Mouse (Mus musculus) hematopoietic stem cell, adult 5-6 weeks (primary cell): Measurements from ENCODE around the gene Slc39a12. TPM values are rescaled to one million over a fixed set of nuclear protein-coding genes. Genes with fewer than 3 reads are reported as not detected.

Source experiments
- ATAC-seq, 2 experiments: fragments of 125-278 bp in 1 of 2; replicated peaks in 1 of 2; 2 replicates each; pipeline ENCODE4 v1.8.0; 2016 to 2017; ENCODE audit warnings: inconsistent platforms in 2 of 2, mild to moderate bottlenecking in 2 of 2, moderate number of reproducible peaks in 2 of 2, low read depth in 1 of 2, moderate TSS enrichment in 1 of 2; ENCODE audit not compliant: low FRiP score in 2 of 2, poor library complexity in 2 of 2, severe bottlenecking in 2 of 2, insufficient read depth in 1 of 2, low TSS enrichment in 1 of 2
- total RNA-seq: library from RNA; stranded (forward); fragments of 172-1452, 232-1000 nt; gene quantifications from 2 replicates; pipeline ENCODE4 v1.2.3, GENCODE M21; 2017

The Slc39a12 gene
- total RNA-seq = not detected in 2 replicates

GRCm38 (mm10) chr2:14388162-14388561, at the start of gene Slc39a12:
Gene Slc39a12 (plus strand): TSS chr2:14388316.
- no peak for ATAC-seq

DNA sequence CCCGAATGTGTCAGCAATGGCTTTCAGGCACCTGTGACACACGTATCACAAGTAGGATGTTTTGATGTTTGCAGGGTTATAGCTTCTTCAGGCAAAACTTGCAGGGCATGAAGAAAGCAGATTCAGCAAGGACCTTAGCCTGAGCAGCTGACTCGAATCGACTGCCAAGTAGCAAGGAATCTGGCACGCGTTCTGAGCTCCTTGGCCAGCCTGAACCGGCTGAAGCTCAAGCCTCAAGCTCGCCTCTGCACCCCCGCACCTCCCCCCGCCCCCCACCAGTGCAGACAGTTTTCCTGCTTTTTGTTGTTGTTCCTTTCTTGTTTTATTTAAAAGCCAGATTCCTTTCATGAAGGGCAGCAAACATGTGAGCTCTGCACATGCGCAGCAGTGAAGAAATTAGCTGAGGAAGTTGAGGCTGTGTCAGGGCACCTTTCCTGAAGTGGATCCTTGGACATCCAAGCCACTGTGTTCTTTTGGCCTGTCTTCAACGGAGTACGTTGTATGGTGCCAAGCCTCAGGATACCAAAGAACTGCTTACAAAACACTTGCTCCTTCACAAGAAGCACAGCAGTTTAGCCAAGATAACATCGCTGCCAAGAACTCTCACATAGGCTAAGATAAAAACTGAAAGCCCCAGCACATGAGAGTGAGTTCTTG, 46.3 kb upstream of the Slc39a12 start:
- no peak for ATAC-seq

GRCm38 (mm10) chr2:14342309-14342839, 45.7 kb upstream of the Slc39a12 start:
- 0 out of 4 replicates have a peak, but pooled peaks of 1 of the 2 experiments have one; percentile 17 for ATAC-seq

GRCm38 (mm10) chr2:14388856-14389255, 740 bp downstream of the Slc39a12 start:
- ATAC-seq = no peak

- no peak for ATAC-seq
Measured at GRCm38 (mm10) chr2:14390900-14391299, 2.8 kb downstream of the Slc39a12 start.

GRCm38 (mm10) chr2:14403000-14403399, 14.9 kb downstream of the Slc39a12 start:
- ATAC-seq = no peak

DNA sequence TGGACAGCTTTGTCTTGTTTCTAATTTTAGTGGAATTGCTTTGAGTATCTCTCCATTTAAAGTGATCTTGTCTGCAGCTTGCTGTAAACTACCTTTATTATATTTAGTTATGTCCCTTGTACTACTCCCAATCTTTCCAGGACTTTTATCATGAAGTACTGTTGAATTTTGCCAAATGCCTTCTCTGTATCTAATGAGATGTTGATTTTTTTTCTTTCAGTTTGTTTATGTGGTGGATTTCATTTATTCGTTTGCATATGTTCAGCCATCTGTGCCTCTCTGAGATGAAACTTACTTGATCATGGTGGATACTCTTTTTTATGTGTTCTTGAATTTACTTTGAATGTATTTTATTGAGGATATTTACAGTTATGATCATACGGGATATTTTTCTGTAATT, 40.9 kb downstream of the Slc39a12 start:
- ATAC-seq = no peak

GRCm38 (mm10) chr2:14447322-14447721, 59.2 kb downstream of the Slc39a12 start:
- ATAC-seq = no peak

DNA sequence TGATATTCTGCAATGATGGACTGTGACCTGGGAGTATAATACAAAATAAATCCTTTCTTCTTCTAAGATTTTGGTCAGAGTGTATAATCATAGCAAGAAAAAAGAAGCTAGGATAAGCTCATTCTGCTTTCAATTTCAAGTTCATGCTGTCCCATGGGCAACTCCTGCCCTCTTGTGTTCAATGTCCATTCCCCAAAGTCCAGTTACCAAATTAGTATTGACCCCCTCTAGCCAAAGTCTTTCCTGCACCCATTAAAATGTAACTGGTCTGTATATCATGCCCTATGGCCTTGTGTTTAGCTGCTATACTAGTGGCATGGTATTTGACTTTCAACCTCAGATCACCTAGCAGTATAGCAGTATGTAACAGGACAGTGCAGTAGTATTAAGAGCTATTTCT, 62.8 kb downstream of the Slc39a12 start:
- no peak for ATAC-seq

DNA sequence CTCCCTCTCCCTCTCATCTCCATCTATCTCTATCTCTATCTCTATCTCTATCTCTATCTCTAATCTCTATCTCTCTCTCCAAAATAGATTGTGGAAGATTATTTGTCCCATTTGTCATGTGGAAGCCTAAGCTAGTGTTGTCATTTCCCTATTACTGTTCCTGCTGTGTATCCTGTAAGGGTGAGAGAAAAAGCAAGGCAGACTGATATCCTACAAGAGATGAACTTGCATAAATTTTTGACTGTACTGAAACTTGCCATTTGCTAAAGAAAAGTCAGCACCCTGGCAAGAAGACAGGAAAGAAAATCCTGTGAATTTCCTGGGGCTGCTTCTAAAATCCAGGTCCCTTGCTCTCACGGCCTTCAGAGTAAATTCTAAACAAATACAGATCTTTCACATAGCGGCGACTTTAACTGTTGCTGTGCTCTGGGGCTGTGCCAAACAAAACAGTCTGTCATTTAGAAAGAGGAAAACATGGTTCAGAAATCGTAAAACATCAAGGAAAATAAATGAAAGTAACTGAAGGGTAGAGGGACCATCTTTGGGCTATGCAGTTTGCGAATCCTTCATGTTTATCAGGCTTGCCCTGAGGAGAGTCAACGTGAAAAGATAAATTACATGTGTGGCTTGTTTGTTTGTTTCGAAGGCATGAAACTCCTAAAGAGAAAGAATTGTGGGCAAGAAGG, 67.0 kb downstream of the Slc39a12 start:
- ATAC-seq = no peak

DNA sequence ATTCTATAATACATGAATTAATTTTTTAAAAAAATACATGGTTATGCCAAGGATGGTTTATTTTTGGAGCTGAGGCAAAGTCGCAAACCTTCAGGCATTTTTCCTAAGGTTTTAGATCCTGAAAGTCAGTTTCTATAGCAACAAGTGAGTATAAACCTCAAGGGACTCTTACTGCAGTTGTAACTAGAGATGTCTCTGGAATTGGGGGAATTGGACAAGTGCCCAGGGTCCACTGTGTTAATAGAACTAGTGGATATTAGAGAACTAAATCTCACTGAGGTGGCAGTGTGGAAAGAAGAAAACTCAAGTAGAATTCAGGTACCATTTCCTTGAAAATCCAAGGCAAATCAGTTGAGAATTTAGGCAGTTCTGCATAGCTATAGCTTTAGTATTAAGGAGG, 76.3 kb downstream of the Slc39a12 start:
- ATAC-seq = no peak

GRCm38 (mm10) chr2:14494132-14494531, 106.0 kb downstream of the Slc39a12 start:
- ATAC-seq = no peak

GRCm38 (mm10) chr2:14496150-14496549, 108.0 kb downstream of the Slc39a12 start:
- no peak for ATAC-seq

DNA sequence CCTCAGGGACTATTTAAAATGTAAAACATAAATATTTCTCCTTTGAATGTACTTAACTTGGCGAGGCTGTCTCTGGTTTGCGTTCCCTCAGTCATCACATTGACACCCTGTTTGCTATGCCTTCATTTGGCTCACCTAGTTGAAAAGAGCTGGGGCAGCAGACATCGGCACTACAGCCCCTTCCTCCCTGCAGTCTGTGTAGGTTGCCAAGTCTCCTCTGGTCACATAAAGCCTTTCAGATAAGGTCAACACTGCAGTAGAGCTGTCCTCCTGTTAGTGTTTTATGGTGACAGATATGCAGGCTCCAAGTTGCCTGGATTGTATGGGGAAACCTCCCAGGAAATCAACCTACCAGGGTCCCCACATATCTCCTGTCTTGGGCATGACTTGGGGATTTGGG, 114.4 kb downstream of the Slc39a12 start:
- ATAC-seq = no peak

GRCm38 (mm10) chr2:14518237-14518636, 130.1 kb downstream of the Slc39a12 start:
- no peak for ATAC-seq

DNA sequence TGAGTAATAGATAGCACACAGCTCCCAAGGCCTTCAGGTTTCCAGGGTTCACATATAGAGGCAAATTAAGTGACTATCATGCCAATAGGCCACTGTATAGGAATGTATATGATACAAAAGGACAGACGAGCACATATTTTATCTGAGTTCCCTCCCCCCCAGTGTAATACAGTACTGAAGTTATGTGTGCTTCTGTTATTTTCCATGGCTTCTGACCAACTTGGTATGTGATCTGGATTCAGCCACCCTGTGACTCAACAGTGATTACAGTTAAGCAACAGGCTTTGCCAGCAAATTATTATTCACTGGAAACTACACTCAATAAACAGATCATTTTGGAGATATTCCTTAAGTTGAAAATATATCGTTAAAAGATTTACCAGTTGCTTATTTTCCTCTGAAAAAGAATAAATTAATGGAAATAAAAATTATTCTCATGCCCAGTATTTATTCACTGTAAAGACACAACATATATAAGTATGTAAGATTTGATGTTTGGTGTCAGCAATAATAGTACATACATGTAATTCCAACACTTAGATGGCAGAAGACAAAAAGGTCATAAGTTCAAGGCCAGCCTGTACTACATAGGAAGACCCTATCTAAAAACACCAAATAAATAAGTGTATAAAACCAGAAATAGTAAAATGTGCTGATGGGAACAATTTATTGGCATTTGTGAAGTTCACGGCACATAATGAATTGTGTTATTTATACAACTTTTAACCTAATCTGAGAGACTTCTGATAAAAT, 146.4 kb downstream of the Slc39a12 start:
- no peak for ATAC-seq

DNA sequence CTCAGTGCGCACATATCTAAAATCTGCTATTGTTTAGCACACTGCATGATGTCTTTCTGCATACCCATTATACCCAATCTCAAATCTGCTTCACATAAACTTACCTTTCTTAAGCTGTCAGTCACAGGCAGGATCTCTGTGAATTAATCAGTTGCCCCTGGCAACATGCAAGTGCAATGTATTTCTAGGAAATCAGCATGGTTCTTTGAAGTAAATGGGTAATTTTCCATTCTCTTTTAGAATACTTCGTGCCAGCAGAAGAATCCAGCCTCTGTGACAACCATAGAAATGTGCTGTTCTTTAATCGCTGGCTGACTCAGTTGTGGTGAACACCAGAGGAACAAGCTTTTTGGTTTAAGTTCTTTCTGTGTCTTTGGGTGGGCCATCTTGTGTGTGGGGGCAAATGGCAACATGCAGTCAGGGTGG, 147.1 kb downstream of the Slc39a12 start:
- ATAC-seq = no peak

GRCm38 (mm10) chr2:14537781-14538180, 149.7 kb downstream of the Slc39a12 start:
- ATAC-seq = peak in 1 of 2 experiments; percentile 53; a peak in 1 of 4 replicates
